Mouse (Mus musculus): ENCODE measurements around the gene Ttyh1.
"Not testable (repeated sequence)": the region's sequence is repeated elsewhere in the genome, so short reads cannot be mapped to it uniquely, and the experiment has no call there.

The Ttyh1 gene

DNA sequence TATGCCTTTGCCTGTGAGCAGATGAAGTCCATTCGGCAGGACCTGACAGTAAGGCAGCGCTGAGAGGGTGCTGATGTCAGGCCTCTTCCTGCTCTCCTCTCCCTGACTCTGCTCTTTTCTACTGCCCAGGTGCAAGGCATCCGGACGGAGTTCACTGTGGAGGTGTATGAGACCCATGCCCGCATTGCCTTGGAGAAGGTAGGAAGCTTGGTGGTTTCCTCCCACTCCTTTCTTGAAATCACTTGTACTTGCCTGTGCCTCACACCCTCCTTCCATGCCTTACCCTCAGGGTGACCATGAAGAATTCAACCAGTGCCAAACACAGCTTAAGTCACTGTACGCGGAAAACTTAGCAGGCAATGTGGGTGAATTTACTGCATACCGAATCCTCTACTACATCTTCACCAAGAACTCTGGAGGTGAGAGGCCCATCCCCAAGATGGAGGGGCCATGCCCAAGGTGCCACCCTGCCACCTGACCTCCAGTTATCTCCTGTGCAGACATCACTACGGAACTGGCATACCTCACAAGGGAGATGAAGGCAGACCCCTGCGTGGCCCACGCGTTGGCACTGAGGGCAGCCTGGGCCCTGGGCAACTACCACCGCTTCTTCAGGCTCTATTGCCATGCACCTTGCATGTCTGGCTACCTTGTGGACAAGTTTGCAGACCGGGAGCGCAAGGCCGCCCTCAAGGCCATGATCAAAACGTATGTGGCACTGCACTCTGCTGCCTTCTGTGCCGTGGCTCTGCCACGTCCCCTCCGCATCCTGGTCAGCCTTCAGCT lies 25.8 kb downstream of the Ttyh1 start:
- DNase-seq (ENCODE audit: low spot score): no peak

DNA sequence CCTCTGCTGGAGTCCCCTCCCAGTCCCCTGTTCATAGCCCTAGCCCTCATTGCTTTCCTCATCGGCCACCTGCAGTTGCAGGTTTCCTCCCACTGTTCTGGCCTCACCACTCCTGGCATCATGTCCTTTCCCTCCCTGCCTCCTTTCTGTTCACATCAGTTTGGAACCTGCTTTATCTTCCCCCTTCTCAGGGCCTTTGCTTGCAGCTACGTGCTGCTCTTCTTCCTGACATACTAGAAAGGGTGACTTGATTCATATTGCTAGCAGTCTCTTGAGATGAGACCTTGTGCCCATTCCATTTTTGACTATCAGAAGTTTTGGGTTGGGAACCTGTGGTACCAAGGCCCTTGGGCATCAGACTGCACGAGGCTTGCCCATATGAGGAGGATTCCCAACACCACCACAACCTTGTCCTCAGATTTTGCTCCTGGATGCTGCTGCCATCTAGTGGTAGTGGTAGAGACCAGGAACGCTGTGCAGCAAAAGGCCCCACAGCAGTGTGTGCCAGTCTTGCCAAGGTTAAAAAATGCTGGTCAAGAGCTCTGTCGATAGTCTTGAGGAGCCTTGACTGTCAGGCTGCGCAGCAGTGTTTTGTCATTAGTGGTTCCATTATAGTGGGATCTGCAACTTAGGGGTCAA lies 26.5 kb downstream of the Ttyh1 start:
- DNase-seq (ENCODE audit: low spot score): peak; percentile 67

DNA sequence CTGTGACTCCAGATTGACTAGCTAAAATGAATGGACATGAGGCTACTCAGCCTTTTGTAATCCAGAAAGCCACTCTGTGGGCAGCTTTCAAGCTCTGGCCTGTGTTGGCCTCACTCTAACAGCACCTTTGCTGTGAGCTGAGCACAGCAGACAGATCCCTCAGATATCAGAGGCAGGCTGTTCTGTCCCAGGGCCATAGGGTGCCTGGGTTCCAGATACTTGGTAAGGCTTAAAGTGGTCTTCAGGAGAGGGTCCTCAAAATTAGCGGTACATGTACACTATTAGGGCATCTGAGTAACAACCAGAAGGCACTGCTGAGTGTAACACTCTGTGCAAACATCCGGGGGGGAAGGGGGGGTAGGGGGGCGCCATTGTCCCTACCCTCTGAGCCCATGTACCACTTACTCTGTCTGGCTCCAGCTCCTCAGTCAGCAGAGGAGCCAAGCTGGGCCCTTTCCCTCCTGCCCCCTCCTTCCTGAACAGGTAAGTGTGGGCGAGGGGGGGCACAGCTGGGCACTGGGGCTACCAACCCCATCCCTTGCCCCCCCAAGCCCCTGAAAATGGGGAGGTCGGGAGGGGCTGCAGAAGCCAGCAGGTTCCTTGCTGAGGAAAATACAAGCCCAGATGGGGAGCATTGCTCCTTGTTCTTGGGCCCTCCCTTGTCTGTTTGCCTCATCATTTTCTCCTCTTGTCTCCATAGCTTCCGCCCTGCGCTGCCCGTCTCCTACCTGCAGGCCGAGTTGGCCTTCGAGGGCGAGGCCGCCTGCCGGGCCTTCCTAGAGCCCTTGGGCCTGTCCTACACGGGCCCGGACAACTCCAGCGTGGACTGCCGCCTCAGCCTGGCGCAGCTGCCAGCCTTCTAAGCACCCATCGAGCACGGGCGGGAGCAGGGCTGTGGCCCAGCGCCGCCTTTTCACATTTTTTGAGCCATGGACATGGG lies 27.3 kb downstream of the Ttyh1 start:
- no peak for DNase-seq (ENCODE audit: low spot score)

DNA sequence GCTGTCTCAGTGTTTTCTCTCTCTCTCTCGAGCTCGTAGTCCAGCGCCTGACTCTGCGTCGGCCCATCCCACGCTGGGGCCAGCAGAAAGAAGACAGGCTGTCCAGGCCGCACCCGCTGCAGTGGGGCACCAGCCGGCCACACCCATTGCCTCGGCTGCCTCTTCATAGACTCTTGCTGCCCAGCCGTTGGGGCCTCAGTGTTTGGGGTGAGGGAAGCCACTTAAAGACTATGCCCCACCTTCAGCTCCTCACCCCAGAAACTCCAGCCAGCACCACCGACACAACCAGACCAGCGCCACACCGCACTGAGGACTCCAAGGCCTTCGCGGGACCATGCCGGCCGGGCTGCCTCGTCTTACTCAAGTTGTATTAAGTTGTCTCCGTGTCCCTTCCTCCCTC lies 28.2 kb downstream of the Ttyh1 start:
- DNase-seq (ENCODE audit: low spot score): no peak

DNA sequence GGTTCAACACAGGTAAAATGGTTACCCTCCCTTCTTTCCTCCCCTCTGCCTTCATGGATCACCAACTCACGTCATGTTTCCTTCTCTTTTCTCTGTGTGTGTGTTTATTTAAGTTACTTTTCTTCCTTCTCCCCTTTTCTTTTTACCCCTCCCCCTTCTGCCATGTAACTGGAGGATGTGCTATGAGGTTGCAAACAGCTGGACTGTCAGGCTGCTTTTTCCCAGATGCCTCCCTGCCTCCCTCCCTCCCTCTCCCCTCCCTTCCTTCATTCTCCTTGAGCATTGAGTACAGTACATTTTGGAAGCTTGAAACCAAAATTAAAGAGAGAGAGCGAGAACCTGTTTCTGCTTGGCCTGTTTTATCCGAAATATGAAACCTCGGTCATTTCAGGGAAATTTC lies 28.6 kb downstream of the Ttyh1 start:
- no peak for DNase-seq (ENCODE audit: low spot score)

DNA sequence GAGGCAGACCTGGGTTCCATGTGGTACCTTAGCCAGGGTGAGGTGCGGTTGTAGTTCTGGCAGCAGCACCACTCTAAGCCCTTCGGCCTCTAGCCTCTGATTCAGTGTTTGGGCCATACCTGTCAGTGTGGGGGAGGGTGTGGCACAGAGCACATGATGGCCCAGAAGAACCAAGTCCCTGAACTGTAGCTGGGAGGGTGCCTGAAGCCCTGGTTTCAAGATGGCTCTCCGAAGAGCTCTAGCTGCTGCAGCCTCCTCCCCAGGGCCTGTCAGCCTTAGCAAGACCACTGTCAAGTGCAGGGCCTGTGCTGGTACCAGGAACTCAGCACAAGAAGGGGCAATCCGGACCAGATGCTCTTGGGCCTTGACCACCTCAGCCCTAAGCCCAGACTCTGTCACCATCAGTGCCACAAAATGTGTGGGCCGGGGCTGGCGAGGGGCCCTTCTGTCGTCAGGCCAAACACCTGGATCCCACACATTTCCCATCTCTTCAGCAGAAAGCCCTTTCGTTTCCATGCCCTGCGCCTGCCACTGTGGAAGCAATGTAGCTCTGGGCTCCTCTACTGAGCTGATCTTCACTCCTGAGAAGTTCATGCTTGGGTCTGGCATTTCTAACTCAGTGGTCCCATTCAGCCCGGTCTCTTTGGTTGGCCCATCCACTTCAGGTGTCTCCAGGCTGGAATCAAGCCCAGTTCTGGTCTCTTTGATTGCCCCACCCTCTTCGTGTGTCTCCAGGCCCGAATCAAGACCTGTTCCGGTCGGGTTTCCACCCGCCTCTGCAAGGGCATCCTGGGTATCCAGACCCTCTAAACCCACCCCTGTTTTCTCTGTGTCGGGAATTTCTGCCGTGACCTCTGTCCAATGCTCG lies 29.4 kb downstream of the Ttyh1 start:
- DNase-seq (ENCODE audit: low spot score): no peak

DNA sequence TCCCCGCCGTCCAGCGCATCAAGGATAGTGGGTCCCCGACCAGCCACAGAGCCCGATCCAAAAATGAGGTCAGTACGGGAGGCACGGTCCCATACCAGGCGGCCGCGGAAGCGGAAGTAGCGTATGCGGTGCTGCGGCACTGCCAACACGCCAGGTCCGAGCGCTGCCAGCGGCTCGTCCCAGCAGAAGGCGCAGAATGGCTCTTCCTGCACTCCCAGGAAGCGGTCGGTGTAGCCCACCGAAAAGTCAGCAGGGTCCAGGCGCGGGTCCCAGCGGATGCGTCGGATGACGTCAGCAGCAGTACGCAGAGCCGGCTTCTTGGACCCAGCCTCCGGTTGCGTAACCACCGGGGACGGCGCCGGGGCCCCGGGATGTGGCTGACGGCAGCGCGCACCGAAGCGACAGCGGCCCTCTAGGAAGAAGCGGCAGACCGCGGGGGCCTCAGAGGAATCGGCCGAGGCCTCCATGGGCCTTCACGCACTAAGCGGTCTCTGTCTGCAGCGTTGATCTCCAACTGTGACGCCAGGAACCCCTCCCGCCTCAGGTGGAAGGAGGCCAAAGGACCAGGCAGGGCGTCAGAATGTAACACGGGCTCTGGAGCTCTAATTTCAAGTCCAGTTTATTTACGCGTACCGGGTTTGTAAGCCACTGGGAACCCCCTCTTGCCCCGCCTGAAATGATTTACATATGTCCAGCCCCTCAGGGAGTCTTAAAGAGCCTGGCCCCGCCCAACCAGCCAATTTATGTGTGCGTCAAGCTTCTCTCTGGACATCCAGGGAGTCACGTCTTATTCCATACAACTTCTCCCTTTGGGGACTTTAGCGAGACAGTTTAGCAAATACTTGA lies 30.2 kb downstream of the Ttyh1 start:
- DNase-seq (ENCODE audit: low spot score): peak; percentile 87

DNA sequence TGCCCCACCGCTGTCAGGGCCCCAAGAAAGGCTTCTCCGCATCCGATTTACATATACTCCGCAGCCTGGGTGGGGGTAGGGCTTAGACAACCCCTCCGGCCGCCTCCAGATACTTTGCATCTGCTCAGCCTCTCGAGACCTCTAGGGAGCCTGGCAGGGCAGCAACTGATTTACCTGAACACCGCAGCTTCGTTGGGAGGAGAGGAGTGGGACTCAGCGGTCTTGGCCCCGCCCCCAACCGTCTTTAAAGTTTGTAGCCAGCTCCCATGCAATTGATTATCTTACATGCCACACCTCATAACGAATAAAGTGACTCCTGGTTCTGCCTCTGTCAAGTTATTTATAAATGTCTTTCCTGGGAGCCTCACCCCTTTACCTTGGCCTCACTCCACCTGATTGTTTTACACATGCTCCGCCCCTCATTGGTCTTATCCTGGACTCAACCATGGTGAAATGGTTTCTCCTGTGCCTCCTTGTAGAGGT lies 30.9 kb downstream of the Ttyh1 start, which contains the start of gene Leng9:
Leng9 (minus strand) TSS at position 316 of the 483 bp plus-strand sequence.
- no peak for DNase-seq (ENCODE audit: low spot score)

DNA sequence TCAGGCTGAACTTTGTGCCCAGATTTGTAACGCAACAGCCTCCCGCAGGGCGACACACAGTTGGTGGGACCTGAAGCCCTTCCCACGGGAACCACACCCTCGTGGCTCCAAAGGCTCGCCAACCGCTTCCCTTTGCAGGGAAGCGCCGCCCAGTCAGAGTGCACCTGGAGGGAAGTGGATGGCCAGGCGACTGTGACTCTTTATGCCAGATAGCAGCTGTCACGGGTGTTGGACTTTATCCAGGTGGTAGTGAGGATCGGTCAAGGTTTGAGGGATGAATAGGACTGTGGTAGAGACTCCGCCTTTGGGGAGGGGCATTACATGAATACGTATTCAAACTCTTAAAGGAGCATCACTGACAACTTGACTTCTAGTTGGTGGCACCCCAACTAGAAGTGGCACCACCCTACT lies 31.6 kb downstream of the Ttyh1 start:
- no peak for DNase-seq (ENCODE audit: low spot score)

DNA sequence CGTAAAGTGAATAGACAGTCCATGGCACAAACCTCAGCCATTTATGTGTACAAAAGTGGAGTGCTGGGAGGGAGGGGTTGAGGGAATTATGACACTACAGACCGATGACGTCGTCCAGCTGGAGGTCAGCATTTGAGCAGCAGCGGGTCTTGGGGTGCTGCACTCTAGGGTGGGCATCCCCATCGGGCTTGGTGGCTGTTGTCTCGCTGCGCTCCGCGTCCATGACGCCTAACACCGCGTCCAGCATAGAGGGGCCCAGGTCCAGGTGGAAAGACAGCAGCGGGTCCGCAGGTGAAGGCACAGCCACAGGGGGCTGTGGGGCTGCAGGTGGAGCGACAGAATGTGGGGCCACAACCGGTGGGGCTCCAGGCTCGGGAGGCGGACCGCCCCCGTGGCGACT lies 32.0 kb downstream of the Ttyh1 start:
- DNase-seq (ENCODE audit: low spot score): no peak

DNA sequence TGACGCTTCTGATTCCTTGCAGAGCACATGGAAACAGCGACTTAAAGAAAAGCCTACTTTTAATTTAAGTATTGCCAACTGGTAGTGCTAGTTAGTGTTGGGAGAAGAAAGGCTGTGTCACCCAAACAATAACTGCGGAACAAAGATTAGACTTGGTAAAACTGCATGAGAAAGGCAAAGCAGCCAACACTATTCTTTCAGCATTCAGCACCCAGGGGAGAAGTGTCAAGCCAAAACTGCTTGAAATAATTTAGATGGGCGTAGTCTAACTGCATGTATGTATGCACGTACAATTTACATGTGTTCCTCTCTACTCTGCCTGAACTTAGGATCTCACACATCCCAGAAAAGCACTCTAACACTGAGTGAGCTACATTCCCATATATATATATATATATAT lies 35.1 kb downstream of the Ttyh1 start:
- DNase-seq (ENCODE audit: low spot score): no peak

DNA sequence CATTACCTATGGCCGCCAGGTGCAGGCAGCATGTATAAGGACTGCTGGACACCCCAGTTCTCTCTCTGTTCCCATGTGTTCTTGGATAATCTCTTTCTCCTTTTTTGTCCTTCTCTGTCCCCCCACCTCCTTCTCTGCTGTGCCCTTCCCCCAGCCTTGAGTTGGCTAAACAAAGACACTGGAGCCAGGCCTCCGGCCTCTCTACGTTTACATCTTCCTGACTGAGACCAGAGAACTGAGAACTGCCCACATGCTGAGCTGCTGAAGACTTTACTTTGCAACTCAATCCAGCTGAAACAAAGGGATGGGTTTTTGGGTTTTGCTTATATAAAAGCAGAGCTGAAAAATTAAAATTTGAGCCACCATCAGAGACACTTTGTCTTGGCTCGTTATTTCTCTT lies 35.8 kb downstream of the Ttyh1 start:
- DNase-seq (ENCODE audit: low spot score): no peak

DNA sequence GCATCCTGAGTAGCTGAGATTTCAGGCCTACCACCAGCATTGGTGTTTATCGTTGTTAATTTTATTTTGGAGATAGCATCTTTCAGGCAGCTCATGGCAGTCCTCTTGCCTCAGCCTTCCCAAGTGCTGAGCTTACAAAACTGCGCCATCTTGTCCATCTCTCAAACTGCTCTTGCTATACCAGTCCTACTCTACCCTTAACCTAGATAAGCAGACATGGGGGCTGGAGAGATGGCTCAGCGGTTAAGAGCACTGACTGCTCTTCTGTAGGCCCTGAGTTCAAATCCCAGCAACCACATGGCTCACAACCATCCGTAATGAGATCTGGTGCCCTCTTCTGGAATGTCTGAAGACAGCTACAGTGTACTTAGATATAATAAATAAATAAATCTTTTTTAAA lies 42.4 kb downstream of the Ttyh1 start:
- not testable (repeated sequence) for DNase-seq (ENCODE audit: low spot score)

DNA sequence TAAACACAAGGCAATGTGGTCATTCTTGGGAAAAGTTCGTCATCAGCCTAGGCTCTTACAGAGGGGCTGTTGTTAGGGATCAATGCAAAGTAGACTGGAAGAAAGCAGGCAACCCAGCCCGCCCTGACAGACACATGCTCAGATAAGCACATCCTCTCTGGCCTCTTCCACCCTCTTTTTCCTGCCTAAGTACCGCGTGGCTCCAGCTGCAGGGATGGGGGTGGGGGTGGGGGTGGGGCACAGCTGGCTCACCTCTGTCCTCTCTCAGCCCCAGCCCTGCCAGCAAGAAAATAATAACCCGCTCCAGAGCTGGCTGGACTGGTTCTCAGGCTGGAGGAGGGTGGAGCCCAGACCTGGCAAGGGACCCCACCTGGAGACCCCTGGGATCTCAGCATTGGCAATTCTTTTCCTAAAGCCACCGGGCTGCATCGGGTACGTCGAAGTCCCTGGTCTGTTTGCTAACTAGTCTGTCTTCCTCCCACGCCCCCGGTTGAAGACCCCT lies 44.4 kb downstream of the Ttyh1 start:
- peak; percentile 72 for DNase-seq (ENCODE audit: low spot score)

DNA sequence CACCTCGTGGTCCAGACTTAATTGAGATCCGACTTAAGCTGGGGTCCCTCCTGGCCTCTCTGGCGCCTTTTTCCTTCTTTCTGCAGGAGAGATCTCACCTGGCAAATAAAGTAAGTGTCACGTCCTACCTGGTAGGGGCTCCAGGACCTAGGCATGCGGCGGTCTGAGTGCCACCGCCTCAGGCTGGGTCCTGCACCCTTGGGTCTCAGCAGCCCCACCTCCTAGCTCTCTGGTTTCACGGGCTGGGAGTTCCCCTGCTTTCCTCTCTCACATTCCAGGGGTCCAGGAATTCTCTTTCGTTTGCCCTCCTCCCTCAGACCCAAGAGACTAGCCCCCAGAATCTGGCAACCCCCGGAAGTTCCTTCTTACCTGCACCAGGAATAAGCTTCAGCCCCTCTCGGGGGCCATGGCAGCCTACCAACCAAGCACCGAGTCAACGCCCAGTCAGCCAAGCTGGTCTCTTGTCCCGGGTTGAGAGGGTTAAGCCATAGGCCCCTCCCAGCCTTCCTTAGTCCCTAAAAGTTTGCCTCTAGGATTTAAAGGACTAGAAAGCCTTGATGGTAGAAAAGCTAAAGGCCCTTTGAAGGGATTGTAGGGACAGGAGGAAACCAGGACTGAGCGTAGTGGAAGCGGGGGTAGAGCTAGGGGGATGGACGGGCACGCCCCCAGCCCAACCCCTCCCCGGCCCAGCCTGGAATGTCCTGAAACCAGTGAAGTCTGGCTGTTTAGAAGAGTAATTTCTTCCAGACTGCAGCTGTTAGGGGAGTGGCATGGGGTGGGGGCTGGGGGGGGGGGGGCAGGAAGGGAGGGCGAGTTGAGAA lies 45.1 kb downstream of the Ttyh1 start, which contains the start of gene Cdc42ep5:
Cdc42ep5 (minus strand) TSS at position 771 of the 821 bp plus-strand sequence.
- DNase-seq (ENCODE audit: low spot score): peak; percentile 69

DNA sequence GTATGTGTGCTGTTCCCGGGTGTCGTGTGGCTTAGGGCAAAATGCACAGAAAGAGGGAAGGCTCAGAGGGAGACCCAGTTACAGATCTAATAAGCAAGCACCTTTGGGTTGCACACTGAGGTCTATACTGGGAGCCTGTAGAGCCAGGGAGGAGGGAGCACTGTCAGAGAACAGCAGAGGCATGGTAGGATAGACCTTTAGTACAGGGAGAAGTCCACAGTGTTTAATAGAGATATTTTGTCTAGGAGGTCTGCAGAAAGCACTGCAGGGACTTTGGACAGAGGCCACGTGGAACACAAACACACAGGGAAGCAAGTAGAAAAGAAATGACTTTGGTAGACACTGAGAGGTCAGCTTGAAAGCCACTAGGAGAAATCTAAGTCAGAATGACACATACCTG lies 46.1 kb downstream of the Ttyh1 start:
- DNase-seq (ENCODE audit: low spot score): no peak

DNA sequence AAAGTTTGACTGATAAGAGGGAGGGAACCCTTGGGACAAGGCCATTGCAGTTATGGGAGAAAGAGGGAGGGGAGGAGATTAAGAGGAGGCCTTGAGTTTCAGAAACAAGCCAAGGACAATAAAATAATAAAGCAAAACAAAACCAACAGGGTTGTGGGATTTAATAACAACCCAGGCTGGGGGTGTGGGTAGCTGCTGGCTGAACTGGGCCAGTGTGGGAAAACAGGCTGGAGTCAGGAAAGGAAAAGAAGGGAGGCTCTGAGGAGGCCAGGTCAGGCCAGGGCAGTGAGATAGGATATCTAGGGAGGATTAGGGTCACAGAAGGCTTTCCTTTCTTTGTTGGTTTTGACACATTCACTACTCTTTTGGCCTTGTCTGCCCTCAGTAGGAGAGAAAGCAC lies 47.9 kb downstream of the Ttyh1 start:
- peak; percentile 30 for DNase-seq (ENCODE audit: low spot score)

DNA sequence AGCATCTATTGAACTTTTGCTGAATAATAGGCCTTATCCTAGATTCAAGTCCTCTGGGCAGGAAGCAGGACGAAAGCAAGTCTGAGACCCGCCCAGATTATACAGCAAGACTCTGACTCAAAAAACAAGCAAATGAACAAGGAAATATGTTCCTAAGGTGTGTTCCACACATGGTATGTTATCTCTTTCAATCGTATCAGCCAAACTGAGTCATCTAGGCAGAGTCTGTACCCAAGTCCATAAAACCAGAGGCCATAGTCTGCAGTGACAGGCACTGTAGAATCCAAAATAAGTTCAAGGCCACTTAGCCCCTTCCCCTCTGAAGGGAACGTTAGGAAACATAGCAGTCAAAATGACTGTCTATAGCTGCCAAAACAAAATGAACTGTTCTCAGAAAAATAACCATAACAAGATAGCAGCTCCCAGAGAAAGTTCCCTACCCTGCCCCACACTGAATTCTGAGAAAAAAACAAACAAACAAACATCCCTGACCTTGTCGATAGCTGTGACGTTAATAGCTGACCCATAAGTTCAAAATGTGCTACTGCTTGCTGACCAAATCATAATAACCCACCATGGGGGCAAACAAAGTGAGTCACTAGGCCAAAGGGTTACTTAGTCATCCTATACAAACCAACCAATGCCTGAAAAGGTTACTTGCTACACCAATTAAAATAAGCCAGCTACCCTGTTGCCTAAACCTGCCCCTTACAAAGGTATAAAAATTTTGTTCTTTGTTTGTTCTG lies 51.2 kb downstream of the Ttyh1 start:
- DNase-seq (ENCODE audit: low spot score): no peak

DNA sequence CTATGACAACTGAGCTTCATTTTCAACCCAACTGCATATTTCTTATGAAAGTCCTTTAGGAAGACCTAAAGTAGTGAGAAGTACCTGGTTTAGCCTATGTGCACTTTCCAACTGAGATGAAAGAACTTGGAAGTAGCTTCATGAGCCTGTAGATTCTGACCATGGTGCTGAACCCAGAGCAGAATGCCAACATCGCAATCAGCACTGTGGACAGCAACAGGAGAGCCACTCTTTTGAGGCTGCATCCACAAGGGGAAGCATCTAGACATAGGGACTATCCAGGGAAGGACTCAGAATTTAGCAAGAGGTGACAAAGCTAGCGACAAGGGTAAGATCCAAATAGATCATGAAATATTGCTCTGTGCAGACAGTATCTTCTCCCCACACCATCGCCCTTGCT lies 59.2 kb downstream of the Ttyh1 start:
- DNase-seq (ENCODE audit: low spot score): peak; percentile 71
